Mouse (Mus musculus) heart, adult 9 months (tissue): ENCODE data around the gene Methig1.
"Not testable (repeated sequence)": the region's sequence is repeated elsewhere in the genome, so short reads cannot be mapped to it uniquely, and the experiment has no call there.

Experiments used
- DNase-seq, 2 experiments: peaks; one replicate each; pipeline ENCODE4 v3.0.0; 2022; ENCODE audit warnings: low spot score in 2 of 2

The Methig1 gene

DNA sequence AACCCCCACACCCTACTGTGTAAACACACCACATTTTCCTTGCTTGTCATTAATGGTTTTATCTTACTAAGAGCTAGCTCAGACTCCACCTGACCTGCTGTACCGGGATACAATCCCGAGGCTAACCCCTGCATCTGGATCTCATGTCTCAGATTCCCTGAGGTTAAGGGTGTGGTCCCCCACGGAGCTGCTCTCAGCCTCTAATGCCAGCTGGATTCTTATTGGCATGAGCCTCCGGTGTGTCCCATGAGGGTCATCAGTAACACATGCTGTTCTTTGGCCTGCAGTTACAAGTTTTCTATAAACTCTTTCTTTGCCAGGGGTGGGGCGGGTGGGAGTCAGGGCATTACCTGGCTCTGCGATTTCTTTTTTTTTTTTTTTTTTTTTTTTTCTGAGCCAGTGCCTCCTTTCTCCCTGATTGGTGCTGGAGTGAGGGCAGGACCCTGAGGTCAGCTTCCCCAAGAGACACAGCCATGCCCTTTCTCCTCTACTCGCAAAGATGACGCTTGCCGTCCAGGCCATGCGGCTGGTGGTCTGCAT lies at the start of gene Methig1, which contains the start of gene Mettl7a2:
Gene Methig1 (plus strand): TSS at position 439 of the 540 bp plus-strand sequence.
Gene Mettl7a2 (plus strand): TSS at position 490 of the 540 bp plus-strand sequence.
- no peak for DNase-seq

DNA sequence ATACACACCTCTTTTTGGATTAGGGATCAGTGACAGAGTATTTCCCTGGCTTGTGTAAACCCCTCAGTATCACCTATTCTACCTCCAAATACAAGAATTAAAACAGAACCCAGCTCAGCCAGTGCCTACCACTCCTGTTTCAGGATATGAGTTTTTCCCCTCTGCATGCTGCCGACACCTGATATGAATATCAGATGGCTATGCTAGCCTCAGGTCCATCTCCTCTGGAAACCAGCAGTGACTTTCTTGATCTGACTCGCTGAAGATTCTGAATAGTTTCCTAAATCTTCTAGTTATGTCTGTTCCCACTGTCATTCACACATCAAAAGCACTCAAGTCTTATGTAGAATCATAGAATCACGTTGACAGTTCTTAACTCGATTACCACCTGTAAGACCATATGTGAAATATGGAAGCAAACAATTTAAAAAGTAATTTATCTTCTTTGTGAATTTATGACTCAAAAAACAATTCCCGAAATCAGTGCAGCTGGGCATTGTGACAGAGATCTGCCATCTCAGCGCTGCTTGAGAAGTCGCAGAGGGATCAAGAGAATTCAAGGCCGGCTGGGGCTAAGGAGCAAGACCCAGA lies 49.4 kb upstream of the Methig1 start:
- no peak for DNase-seq

DNA sequence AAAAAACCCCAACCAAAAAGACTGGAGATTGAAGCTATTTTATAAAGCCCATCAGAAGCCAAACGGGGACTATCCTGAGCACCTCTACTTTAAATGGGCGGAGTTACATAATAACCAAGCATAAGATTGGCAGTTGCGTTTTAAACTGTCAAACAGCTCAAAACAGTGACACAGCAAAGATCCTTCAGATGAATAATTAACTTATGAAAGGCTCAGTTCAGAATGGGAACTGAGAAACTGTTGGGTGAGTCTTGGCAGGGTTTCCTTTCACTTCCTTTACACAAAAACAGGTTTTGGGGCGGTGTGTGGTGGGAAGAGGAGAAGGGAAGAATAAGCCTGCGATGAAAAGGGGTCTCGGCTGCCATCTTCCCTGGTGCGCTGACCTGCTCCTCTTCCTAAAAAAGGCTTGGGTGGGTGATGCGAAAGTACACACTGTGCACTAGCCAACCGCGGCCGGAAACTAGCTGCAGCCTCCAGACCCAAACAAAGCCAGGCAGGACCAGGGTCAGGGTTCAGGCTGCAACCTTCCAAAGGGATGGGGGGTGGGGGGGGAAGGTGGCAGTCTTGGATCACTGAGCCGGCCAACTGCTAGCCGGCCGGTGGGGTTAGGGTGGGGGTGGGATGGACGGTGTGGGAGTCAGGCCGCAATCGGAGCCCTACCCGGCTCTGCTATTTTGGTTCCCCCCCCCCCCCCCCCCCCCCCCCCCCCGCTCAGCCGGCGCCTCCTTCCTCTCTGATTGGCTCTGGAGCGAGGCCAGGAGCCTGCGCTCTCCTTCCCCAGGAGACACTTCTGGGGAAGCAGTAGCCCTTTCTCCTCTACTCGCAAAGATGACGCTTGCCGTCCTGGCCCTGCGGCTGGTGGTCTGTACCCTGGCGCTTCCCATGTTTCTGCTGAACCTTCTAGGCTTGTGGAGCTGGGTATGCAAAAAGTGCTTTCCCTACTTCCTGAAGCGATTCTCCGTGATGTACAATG lies 48.6 kb upstream of the Methig1 start, which contains the start of gene Mettl7a1:
Gene Mettl7a1 (plus strand): TSS at position 122 of the 973 bp plus-strand sequence.
- peak; percentile 85 to 86 for DNase-seq

DNA sequence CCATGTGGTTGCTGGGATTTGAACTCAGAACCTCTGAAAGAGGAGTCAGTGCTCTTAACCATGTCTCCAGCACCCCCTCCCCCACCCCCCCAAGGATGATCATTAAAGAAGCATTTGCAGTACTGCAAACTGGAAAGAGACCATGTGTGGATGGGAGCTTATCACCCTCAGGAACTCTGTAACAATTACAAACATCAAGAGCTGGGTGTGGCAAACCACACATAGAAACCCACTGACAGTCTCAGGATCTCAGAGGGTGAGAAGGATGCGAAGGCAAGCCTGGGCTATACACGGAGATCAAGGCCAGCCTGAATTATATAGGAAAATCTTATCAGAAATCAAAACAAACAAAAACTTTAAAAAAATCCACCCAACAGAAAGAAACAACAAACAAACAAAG lies 46.7 kb upstream of the Methig1 start:
- DNase-seq = no peak

DNA sequence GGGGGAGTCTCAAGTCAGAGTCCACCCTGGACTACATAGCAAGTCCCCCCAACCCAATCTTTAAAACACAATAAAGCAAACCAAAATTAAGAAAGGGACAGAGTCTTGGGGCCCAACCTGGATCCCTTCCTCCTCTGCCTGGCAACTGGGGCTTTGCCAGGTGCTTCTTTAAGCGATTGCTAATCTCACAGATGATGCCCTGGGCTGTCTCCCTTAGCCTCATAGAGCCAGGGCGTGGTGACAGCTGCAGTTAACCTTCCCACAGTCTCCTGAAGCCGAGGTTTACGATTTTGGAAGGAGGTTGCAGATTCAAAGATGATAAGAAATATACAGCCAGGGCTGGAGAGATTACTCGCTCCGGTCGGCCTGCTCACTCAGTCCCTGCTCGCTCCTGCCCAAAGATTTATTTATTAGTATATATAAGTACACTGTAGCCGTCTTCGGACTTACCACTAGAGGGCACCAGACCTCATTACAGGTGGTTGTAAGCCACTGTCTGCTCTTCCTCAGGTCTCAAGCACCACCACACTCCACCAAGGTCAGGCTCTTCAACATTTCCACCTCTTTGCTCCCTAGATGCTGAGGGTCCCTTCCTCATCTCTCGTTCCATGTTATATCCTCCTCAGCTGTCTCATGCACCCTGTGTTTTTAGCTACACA lies 45.4 kb upstream of the Methig1 start:
- peak in 1 of 2 experiments; percentile 13 for DNase-seq

DNA sequence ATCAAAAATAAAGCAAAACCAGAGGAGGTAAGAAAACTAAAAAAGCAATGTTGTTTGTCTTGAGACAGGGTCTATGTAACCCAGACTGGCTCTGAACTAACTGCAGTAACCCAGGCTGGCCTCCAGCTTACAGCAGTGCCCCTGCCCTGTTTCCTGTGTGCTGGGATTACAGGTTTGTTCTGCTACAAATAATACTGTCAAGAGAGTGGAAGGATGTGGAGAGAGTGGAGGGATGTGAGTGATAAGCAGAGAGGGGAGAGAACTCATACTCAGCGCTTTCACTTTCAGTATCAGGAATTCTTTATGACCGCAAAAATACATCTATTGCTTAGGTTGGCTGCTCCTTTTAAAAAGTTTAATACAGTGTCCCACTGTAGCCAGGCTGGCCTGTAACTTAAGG lies 40.6 kb upstream of the Methig1 start:
- no peak for DNase-seq

DNA sequence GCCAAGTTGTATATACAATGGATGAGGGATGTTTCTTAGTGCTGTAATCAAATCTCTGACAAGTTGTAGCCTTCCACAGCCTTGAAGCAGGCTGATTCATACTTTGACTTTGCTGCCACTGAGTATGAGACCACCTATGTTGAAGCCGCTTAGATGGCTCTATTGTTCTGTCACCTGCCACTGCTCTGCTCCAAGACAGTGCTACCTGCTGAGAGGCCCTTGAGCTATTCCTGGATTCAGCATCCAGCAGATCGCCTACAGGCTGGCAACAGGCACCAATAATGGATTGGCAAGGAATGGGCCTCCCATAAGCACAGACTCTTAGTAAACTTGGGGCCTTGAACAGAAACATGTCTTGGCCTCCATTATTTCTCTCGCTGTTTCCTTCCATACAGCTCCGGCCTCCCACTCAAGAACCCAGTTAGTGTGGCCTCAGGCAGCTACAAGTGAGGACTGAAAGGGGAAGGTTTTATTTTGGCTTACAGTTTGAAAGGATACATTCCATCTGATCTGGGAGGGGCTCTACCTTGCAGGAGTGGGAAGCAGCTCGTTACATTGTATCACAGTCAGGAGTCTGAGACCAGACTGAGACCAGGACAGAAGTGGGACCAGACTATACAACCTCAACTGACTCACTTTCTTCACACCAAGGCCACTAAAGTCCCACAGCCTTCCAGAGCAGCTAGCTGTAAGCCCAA lies 38.4 kb upstream of the Methig1 start:
- DNase-seq = no peak

DNA sequence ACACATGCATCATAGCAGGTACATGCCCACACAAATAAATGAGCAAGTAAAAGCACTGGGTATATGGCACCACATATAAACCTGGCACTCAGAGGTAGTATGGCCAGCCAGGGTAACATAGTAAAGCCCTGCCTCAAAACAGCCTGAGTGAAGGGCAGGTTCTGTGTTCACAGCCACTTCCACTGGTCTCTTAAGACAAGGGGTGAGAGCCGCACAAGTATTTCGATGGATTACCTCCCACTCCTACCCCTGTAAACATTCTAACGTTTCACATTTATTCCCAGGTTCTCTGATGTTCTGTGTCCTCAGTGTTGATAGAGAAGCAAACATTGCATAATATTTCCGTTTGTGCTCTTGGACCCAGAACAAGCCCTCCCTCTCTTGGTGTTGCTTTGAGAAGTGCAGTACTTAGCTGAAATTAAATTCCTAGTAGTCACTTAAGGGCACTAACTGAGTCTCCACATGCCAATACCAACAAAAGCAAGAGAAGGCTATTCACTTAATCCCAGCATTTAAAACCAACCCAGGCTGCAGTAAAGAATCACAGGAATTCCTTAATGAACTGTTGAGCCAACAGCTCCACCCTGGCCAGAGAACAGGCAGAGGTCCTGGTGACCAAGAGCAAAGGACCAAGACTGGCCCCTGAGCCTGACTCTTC lies 34.8 kb upstream of the Methig1 start:
- peak; percentile 38 to 40 for DNase-seq

DNA sequence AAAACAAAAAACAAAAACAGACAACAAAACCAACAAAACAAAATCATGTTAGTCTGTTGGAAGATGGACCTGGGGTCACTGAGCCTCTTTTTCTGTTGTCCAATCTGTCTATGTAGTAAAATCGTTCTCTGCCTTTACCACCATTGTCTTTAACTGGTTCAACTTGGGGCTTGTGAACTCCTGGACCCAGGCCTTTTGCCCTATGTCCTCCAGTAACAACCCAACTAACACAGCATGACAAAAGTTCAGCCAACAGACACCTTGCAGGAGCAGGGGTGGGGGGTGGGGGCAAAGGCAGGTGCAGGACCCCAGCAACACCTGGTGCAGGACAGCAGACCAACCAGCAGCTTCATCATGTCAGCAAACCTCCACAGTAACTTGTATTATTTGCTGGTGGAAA lies 33.1 kb upstream of the Methig1 start:
- DNase-seq = no peak

DNA sequence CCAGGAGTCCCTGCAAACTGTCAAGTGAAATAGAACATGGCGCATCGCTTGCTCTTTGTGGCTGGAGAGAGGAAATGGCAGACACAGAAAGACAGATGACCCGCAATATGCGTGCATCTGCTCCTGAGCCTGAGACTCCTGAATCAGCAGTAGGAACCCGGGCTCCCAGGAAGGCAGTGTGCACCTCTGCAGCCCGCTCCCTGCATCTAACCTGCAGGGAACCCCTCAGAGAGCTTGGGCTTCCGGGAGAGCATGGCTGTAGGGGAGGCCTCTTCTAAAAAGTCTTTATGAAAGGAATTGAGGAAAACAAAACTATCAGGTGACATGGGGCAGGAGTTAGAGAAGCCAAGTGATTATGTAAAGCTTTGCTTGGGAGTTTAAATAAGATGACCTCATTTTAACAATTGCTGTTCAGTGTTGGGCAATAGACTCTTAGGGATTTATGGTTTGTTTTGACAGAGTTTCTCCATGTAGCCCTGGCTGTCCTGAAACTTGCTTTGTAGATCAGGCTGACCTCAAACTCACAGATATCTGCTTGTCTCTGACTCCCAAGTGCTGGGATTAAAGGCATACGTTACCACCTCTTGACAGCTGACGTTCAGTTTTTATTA lies 32.5 kb upstream of the Methig1 start:
- peak; percentile 12 to 26 for DNase-seq

DNA sequence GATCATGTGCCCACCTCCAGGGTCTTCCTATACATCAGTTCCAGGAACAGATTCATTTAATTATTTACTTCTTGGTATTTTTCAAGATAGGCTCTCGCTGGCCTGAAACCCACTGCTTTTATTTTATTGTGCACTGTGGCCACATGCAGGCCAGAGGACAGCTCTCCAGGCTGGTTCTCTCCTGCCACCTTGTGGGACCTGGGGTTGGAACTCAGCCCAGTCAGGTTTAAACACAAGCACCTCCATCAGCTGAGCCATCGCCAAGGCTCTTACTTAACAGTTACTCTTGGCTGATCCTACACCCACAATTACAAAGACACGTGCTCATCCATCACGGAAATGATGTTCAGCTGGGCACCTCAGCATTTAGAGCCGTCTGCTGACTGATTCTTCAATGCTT lies 31.8 kb upstream of the Methig1 start:
- peak in 1 of 2 experiments; percentile 53 for DNase-seq

DNA sequence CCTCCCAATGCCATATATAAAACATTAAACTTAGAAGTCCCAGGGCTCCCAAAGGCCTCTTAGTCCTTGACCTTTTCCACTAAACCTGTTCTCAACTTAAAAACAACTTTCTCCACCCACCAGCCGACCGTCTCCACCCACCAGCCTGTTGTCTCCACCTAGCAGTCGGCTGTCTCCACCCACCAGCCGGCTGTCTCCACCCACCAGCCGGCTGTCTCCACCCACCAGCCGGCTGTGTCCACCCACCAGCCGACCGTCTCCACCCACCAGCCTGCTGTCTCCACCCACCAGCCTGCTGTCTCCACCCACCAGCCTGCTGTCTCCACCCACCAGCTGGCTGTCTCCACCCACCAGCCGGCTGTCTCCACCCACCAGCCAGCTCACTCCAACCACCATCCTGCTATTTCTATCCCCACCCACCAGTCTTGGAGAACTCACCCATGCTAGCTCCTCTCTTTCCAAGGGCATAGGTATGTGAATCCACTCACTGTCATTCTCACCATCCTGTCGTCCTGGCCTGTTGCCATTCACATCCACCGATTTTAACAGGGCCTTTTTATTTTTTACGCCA lies 28.8 kb upstream of the Methig1 start:
- no peak for DNase-seq

DNA sequence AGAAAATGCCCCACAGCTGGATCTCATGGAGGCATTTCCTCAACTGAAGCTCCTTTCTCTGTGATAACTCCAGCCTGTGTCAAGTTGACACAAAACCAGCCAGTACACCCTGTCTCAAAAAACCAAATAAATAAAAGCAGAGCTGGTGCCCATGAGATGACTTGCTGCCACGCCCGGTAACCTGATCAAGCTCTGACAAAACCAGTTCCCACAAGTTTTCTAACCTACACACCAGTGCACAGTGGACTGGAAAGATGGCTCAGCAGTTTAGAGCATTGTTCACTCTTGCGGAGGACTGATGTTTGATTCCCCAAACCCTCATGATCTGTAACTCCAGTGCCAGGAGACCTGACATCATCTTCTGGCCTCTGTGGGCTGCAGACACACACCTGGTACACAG lies 27.7 kb upstream of the Methig1 start:
- no peak for DNase-seq

DNA sequence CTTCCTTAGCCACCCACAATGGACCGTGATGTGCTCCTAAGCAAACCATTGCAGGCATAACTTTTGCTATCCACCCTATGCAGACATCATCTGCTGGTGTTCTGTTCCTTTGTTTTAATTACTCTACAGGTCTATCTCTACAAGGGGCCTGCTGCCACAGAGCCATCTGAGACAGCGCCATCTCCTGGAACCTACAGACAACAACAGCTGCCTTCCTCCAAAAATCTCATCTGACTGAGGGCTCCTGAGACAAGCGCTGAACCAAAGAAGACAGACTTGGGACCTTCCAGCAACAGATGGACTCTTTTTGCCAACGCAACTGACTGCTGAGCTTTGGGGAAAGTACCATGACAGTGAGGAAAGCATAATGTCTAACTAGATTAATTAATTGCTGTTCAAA lies 24.9 kb upstream of the Methig1 start:
- DNase-seq = not testable (repeated sequence)

DNA sequence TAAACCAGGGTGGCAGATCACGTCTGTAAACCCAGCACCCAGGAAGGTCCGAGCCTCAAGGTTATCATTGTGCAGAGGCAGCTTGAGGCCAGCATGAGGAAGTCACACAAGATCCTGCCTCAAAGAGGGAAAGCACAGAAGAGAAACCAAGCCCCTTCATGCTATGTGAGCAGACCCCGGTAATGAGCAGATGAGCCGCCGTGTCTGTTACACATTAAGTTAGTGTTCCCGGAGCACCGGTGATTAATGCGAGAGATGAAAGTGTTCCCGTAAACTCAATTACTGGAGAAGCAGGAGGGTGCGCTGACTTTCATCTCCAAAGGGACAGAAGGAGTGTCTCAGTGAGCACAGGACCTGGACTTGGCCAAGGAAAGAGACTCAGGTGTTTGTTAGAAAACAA lies 23.6 kb upstream of the Methig1 start:
- DNase-seq = not testable (repeated sequence)

DNA sequence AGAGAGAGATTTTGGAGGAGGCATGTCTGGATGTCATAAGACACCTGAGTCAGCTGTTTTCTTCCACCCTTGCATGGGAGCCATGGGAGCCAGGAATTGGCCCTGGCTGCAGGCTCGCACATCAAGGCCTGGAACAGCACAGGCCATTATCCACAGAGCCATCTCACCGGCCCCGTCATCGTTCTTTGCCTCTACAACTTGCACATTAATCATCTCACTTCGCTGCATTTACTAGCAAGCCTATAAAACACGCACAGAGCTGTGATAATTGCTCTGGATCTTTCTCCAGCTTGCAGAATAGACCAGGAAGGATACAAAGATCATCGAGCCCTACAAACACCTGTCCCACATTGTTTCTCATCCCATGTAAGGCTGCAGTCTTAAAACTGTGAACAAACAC lies 22.2 kb upstream of the Methig1 start:
- DNase-seq = no peak

DNA sequence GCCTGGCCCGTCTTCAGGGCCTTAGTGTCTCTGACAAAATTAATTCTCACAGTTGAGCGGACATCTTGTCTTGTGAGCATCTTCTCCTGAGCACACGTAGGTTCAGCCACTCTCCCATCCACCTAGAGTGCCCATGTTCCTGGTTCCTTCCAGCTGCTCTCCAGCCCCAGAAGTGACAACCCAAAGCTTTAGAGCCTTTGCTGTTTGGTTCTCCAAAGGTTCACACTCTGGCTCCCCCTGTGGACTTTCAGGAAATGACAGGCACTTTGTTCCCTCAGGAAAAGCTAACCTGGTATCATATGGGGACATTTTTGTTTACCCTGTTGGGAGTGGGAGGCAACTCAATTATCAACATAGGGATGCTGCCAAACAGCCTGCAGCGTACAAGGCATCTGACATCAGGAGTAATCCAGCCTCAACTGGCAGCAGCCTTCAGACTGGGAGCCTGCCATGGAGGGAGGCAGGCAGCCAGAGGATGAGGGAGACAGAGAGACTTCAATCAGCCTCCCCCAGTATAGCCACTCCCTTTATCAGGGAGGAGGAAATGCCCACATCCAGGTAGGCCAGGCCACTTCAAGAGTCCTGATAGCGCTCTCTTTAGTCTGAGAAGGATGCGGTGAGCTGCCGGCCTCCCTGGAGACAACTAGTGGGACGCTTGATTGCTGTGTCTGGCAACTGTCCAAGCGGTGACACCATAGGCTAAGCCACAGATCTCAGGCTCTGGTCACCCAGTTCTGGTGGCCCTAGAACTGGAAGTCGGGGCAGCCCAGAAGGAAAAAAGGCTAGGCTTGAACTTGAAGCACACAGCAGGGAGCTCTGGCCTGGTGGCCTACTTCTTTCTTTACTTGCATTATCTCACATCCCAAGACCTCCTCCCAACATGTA lies 20.6 kb upstream of the Methig1 start:
- peak in 1 of 2 experiments; percentile 9 for DNase-seq

DNA sequence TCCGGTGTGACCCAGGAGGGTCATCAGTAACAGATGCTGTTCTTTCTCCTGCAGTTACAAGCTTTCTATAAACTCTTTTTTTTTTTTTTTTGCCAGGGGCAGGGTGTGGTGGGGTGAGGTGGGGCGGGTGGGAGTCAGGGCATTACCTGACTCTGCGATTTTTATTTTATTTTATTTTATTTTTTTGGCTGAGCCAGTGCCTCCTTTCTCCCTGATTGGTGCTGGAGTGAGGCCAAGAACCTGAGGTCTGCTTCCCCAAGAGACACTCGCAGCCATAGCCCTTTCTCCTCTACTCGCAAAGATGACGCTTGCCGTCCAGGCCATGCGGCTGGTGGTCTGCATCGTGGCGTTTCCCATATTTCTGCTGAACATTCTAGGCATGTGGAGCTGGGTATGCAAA lies 18.3 kb upstream of the Methig1 start, which contains the start of gene Mettl7a3:
Gene Mettl7a3 (plus strand): TSS at position 301 of the 400 bp plus-strand sequence.
- no peak for DNase-seq

DNA sequence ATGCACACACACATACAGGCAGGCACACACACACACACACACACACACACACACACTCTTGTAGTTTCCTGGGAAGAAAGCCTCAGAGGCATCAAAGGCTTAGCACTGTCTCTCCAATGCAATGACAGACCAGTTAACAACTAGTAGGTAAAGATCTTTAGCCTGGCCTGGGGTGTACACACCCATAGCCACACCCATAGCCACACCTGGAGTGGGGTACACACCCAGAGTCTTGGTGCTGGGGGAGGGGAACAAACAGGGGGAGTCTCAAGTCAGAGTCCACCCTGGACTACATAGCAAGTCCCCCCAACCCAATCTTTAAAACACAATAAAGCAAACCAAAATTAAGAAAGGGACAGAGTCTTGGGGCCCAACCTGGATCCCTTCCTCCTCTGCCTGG lies 15.6 kb upstream of the Methig1 start:
- DNase-seq = not testable (repeated sequence)
